Mouse (Mus musculus): ENCODE measurements around the gene Gm10190.
"Not testable (repeated sequence)": the region's sequence is repeated elsewhere in the genome, so short reads cannot be mapped to it uniquely, and the experiment has no call there.

Gene Gm10190

DNA sequence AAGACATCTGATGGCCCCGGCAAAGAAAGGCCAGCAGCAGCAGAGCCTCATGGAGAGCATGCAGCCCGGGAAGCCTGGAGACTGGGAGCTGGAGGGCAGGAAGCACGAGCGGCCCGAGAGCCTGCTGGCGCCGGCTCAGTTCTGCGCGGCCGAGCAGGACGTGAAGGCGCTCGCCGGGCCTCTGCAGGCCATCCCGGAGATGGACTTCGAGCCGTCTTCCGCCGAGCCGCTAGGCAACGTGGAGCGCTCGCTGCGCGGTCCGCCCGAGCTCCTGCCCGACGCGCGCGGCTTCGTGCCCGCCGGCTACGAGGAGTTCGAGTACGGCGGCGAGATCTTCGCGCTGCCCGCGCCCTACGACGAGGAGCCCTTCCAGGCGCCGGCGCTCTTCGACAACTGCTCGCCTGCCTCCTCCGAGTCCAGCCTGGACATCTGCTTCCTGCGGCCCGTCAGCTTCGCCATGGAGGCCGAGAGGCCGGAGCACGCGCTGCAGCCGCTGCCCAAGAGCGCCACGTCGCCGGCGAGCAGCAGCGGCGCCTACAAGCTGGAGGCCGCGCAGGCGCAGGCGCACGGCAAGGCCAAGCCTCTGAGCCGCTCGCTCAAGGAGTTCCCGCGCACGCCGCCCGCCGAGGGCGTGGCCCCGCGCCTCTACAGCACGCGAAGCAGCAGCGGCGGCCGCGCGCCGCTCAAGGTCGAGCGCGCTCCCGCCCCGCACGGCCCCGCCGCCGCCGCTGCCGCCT is at the start of gene Gm10190:
Gene Gm10190 (minus strand): TSS at position 553 of the 737 bp plus-strand sequence.
- DNase-seq (ENCODE audit: low spot score), result peak; percentile 87

DNA sequence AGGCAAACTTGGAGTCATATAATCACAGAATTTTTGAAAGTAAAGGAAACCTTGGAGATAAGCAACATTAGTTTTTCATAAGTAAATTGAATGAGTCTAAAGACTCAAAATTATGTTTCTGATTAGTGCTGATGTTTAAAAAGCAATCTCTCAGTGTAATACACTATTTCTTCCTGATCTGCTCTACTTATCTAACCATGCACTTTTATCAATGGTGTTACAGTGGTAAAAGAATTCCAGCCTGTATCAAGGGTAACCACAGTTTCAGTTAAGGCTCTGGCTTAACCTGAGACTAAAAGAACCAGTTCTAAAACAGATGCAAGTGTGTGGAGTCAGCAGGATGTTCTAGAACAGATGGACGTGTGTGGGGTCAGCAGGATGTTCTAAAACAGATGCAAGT is 47.7 kb upstream of the Gm10190 start:
- no peak for DNase-seq (ENCODE audit: low spot score)

DNA sequence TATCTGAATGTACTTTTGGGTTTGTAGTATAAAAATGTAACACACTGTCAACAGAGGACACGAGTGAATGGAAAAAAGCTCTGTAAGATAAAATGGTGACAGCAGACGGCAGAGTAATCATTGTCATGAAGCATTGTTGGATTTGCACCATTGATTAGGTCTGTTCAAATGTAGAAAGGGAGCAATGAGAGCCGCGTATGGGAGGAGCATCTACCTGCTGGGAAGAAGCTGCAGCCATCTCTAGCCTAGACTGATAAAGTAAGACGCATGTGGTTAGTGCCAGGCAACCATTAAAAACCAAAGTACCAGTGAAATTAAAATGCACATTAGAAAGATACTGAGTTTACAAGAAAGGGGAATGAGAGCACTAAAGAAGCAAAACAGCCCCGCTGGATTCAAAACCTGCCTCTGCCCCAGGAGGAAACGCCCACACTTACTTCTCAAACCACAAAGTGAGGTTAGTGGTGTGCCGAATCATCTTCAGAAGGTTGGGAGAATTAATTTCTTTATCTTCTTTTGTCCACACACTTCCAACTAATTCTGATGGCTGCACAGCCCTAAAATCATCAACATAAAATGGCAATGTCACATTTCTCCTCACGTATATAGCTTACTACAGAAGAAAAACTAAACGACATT is 45.4 kb upstream of the Gm10190 start:
- no peak for DNase-seq (ENCODE audit: low spot score)

DNA sequence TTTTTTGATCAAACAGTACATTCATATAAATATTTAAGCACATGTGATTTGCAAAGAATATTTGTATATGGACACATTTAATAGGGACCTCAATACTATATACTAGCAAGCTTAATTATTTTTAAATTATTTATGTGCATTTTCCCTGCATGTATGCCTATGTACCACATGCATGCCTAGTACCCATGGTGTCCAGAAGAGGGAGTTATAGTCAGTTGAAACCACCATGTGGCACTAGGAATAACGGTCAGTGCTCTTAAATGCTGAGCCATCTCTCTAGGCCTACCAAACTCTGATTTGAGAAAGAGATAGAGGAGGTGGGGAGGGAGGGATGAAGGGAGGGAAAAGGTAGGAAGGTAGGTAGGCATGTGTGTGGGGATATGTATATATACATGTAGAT is 37.8 kb upstream of the Gm10190 start:
- DNase-seq (ENCODE audit: low spot score), result peak; percentile 55

DNA sequence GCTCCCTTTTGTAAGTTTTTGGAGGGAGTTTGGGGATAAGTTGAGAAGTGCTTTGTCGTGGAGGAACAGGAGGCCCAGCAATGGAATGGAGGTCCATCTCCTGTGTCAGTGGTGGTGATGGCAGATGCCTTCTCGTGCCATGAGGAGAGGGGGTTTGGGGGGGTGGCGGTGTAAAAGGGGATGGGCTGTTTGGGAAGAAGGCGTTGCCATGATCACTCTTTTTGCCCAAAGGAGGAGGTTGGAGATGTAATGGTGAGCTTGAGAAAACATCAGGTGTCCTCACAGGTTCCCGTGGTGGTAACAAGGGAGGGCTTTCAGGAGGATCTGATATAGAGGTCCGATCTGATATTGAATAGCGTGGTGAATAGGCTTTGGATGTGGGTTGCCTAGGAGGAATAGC is 24.9 kb upstream of the Gm10190 start:
- DNase-seq (ENCODE audit: low spot score), result no peak

DNA sequence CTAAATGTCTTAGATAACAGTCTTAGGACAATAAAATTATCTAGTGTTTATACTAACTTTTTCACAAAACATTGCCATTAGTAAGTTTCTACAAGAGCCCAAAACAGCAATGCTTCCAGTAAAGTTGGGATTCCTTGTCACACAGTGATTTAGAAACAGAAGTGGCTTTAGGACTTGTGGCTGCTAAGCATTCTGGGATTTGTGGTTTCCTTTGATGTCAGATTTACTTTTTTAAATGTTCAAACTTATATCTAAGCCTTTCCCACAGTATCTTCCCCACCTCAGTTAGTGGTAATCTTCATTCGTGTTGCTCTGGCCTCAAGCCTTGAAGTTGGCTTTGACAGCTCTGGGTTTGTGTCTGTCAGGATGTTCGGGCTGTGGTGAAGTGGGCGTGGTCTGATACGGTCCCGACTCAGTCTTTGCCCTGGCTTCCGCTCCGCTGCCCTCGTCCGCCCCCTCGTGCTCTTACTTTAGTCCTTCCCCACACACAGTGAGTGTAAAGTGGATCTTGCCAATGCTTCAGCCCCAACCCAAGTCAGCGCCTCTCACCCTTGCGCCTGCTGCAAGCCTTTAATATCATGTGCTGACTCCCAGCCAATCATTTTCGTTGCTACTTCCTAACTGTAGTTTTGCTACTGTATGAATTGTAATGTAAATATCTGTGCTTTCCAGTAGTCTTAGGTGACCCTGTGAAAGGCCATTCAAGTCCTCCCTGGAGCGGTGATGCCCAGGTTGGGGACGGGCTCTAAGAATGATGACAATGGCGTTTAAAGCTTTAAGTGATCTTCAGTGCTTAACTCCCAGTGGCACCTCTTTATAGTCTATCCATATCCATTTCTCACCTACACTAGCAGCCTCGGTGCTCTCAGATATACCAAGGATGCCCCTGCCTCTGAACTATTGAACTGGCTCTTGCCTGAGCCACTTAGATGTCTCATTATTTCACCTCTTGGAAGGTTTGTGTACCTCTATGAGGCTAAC is 18.4 kb upstream of the Gm10190 start:
- DNase-seq (ENCODE audit: low spot score), result no peak

DNA sequence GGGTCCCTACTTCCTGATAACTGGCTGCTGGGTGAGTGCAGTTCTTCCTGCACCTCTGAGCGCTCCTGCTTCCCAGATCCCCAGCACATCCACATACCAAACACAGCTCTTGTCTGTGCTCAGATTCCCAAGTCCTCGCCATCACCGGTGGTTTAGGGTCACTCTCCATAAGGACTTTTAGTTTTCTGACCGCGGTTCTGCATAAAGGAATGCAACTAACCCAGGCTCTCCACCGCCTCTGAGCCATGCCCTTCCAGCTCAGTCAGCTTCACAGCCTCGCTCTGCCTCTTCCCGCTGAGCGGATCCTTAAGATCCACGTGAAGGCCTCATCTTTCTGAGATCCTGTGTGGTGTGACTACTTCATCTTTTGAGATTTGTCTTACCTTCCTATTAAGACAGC is 16.7 kb upstream of the Gm10190 start:
- no peak for DNase-seq (ENCODE audit: low spot score)

DNA sequence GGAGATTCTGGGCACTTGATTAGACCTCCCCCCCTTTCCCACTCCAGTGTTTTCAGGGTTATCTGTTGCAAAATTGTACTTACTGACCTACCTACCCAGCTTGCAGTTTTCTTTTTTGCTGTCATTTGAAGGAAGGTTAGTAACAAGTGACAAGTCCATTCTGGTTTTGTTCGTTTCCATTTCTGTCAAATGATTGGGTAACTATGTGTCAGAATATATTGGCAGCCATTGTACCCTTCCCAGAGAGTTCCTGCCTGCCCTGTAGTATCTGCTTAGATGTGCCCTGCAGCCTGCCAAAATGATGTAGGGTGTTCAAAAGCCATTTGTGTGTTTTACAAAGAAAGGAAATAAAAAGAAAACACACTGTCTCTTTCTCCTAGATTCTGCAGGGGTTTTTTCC is 12.3 kb upstream of the Gm10190 start:
- no peak for DNase-seq (ENCODE audit: low spot score)

DNA sequence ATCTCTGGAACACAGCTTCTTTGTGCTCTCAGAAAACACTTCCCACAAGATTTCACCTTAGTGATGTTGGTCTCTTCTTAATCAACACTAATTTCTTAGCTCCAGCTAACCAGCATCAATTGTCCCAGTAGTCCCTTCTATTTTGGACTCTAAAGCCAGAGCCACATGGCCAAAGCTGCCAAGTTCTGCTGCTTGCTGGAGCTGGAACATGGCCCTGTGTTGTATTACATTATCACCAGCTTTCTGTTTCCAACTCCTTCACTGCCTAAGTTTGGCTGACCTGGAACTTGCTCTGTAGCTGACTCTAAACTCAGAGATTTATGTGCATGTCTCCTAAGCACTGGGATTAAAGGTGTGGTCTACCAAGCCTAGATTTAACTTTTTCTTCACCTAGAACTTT is 5.0 kb upstream of the Gm10190 start:
- DNase-seq (ENCODE audit: low spot score), result not testable (repeated sequence)

DNA sequence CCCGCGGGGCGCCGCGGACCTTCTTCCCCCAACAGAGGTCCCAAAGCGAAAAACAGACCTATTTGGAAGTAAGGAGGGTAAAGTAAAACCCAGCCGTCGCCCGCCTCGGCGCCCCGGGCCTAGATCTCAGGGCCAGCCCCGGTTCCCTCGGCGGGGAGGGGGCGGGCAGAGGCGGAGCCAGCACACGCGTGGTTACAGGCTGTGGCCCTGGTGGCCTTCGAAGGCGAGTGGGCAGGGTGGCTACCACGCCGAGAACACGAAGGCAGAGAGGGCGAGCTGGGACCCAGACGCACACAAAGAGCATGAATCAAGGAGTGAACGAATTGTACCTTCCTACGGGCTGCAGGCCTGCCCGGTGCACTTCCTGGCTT is 370 bp upstream of the Gm10190 start:
- no peak for DNase-seq (ENCODE audit: low spot score)

DNA sequence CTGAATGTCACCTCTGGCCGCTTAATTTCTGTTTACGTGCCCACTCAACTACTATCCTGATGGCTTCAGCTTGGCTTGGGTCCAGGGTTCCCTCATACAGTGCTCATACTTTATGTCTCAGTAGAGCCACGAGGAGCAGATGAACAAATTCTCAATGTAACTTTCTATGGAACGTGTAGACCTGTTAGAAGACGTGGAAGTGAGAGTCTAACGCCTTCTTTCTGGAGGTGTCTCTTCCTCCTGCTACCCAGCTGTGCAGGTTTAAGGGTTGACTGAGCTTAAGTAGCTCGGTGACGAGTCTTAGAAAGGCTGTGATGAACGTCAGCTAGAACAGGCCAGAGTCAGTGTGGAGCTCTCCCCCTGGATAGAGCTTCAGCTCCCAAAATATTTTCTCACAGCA is 4.7 kb downstream of the Gm10190 start:
- DNase-seq (ENCODE audit: low spot score), result no peak

DNA sequence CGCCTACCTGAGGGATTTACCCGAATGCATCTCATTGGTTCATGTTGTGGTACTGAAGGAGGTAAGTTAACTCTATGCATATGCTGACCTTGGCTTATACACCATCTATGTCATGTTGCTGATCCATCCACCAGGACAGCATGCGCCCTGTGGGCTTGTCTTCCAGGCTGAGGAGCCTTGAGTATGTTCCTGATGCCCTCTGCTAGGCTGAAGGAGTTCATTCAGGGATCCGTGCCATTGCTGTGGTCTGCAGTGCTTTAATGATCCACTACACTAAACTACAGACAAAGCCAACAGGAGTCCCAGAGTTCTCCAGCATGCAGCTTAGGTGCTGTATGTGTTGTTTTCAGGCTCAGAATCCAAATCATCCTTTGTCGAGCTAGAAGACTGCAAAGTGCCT is 6.1 kb downstream of the Gm10190 start:
- peak; percentile 84 for DNase-seq (ENCODE audit: low spot score)

DNA sequence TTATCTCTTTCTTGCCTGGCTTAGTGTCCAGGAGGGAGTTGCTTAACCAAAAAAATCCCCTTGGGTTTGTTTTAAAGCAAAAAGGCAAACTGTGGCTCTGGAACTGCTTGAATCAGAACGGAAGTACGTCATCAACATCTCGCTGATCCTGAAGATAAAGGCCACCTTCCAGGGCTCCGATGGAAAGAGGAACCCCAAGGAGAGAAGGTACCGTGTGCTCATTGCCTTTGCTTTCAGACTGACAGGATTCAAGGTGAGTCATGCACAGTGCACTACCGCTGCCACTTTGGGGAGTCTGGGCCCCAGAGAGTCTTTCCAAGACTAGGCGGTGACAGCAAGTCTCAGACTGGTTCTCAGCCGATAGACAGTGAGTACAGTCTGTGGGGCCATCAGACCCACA is 13.1 kb downstream of the Gm10190 start:
- DNase-seq (ENCODE audit: low spot score), result no peak

DNA sequence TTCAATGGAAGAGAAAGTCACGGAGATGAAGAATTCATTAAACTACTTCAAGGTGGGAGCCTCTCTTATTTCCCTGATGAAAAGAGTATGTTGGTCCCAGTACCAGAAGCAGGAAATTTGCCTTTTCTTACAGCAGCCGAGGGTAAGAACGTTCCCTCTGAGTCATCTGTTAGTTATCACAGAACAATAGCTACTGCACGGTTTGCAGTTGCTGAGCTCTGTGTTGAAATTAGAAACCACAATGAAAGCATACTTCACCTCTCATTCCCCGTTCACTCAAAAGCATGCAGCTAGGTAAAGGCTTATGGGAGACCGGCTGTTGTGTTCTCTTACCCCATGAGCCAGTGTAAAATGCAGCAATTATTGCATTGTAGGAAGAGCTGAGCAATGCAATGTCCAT is 26.1 kb downstream of the Gm10190 start:
- DNase-seq (ENCODE audit: low spot score), result no peak

DNA sequence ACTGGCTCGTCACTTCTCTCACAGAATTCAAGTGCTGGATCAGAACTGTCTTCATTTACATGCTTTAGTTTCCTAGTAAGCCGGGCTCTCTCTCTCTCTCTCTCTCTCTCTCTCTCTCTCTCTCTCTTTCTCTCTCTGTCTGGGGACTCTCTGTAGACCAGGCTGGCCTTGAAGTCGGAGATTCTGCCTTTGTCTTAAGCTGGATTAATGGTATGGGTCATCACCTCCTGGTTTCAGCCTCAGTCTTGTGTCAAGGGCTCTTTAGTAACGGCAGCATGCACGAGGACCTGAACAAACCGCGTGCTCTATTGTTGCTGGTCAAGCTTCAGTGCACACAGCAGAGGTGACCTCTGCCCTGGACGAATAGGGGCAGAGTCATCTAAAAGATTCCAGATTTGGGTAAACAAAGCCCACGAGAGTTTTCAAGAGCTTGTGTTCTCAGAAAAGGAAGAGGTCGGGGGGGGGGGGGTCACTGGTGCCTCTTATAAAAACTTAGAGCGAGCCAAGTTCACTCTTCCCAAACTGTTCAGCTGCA is 26.7 kb downstream of the Gm10190 start:
- DNase-seq (ENCODE audit: low spot score), result no peak

DNA sequence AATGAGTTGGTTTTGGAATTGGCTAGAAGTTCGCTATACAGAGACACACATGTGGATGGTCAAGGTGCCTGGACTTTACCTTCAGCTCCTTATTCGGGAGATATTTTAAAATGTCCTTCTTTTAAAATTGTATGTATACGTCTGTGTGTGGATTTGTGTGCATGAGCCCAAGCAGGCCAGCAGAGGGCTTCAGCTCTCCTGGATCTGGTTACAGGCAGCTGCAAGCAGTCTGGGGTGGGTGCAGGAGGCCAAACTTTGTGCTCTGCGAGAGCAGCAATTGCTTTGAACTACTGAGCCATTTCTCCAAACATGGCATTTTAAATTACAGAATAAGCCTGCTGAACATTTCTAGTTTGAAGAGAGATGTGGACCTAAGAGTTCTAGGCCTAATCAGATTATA is 28.1 kb downstream of the Gm10190 start:
- DNase-seq (ENCODE audit: low spot score), result no peak

DNA sequence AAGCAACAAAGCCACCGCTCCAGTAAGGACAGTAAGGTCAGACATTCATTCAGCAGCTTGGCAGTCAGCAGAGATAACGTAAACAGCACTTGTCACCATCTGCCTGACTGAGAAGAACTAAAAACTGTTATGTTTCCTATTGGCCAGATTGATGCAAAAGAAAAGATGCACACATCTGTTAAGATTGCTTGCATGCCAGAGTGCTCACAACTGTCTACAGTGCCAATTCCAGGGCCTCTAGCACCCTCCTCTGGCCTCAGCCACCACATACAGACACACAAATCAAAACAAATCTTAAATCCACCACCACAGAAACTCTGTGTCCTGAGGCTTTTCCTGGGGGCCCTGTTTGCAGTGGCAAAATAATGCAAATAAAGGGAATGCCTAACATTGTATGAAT is 41.0 kb downstream of the Gm10190 start:
- DNase-seq (ENCODE audit: low spot score), result peak; percentile 50

DNA sequence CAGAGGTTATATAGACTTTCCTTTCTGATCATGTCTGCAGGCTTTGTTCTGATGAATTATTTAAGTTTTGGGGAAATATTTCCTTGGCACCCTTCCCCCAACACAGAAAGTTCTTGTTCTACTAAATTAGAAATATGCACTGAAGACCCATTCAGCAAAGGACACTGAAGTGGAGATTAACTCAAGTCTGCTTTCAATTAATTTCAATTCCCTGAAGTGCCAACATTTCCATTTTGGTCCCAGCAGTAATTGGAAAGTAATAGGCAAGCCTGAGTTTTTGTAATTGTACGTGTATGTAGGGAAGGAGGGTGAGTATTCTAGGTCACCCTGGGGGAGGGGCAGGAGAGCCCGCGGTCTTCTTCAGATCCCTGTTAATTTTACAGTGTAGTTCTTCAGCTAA is 46.9 kb downstream of the Gm10190 start:
- peak; percentile 68 for DNase-seq (ENCODE audit: low spot score)

DNA sequence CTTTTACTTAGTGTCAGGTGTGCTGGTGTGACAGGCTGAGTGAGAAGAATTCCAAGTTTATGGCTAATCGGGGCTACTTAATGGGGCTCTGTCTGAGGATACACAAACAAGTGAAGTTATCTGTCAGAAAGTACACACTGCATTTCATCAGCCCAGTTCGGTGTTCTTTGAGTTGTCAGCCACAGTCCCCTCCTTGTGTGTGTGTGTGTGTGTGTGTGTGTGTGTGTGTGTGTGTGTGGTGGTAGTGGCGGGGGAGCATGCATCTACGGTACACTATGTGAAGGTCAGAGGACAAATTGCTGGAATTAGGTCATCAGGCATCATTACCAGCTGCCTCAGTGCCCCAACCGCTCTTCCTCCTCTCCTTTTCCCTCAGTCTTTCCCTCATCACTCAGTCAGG is 47.9 kb downstream of the Gm10190 start:
- DNase-seq (ENCODE audit: low spot score), result no peak

DNA sequence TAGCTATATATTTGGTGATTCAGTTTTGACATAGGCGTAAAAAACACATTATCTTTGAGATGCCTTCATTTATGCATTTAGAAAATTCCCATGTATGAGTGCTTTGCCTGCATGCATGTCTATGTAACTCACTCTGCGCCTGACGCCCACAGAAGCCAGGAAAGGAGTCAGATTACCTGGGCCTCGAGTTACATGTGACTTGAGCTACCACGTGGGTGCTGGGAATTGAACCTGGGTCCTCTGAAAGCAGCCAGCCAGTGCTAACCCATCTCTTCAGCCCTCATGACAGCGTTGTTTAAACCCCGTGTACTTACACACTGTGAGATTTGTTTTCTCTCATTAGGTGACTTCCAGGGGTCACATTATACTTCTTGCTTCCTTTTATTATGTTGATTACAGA is 48.8 kb downstream of the Gm10190 start:
- DNase-seq (ENCODE audit: low spot score), result no peak

DNA sequence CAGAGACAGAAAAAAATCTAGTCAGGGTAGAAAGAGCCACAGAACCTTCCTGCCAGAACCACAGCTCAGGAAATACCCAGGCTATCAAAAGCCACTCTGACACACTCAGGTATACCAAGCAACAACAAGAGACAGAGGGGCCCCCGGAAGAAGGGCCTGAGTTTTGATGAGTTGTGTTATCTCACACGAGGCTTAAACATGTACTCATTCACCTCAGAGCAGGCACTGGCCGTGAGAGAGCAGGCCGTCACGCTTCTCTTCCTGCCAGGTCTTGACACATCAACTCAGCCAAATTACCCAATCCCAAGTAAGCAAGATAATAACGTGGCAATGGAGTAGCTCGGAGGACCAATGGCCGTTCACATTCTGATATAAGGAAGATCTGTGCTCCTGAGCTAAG is 49.7 kb downstream of the Gm10190 start:
- no peak for DNase-seq (ENCODE audit: low spot score)
